Mouse (Mus musculus): ENCODE results near the gene Kdm2b.

- TF ChIP-seq POLR2A (IDR thresholded peaks at IDR 0.05; ENCODE audit: borderline replicate concordance, control insufficient read depth, low read depth, low read length) (no peak), CTCF (IDR thresholded peaks at IDR 0.05; ENCODE audit: control insufficient read depth, insufficient read depth, low read length) (no peak)
These were observed 44.1 kb upstream of the Kdm2b start for GRCm38 (mm10) chr5:123033646-123034160.
